ENCODE assay signal across 8 mouse cellular contexts in genomic region chr2:179974651-179975471, GRCm38 (mm10). TPM values are rescaled to one million over a fixed set of nuclear protein-coding genes. Genes with fewer than 3 reads are reported as not detected.
DNase-seq lines count a peak whose midpoint lies in the region; ATAC-seq lines count a peak whose summit lies in the region.

No protein-coding gene starts in this region.

- H3K36me3 ChIP-seq in heart, embryonic 16.5 days (ENCODE audit: control insufficient read depth, insufficient read depth), result no peaks in the 10 kb centered on the region
- H3K36me3 ChIP-seq in macrophage (ENCODE audit: inconsistent target), result no peaks in the 10 kb centered on the region
- no peaks in the 10 kb centered on the region for H3K36me3 ChIP-seq in splenic B cell, adult 2 months (ENCODE audit: control insufficient read depth, insufficient read depth, low read length, poor library complexity, severe bottlenecking)

- no peaks in the 10 kb centered on the region for H3K9me3 ChIP-seq in heart, embryonic 16.5 days (replicated peaks; ENCODE audit: control insufficient read depth, low read length)

- H3K4me1 ChIP-seq in heart, embryonic 16.5 days (ENCODE audit: control insufficient read depth, insufficient read depth, low read length), result peaks cover 55% of the 10 kb centered on the region

- peak overlapping the region; percentile 90 for H3K9ac ChIP-seq in heart, embryonic 16.5 days (ENCODE audit: low read length)

- H3K79me2 ChIP-seq in macrophage (ENCODE audit: inconsistent target), result peaks cover 53% of the 10 kb centered on the region

- 4% methylated on average over 40 of the region's 45 CpGs for WGBS in heart, embryonic 16.5 days
- WGBS in macrophage (ENCODE audit: missing documents), result 20% methylated on average over 45 of the region's 45 CpGs

- no peak for ATAC-seq in heart, embryonic 16.5 days (replicated peaks; ENCODE audit: extremely low read depth, insufficient read depth, low FRiP score)
- ATAC-seq in monocyte, adult 5-6 weeks (replicated peaks; ENCODE audit: insufficient number of reproducible peaks, low FRiP score, low TSS enrichment, poor library complexity, severe bottlenecking), result no peak

- no peak overlapping the region for H3K27ac ChIP-seq in heart, embryonic 16.5 days (ENCODE audit: low read length)
- H3K27ac ChIP-seq in macrophage, result no peak overlapping the region

- H3K4me2 ChIP-seq in heart, embryonic 16.5 days (ENCODE audit: low read depth, low read length), result peak overlapping the region; percentile 97

- intact Hi-C loops in left cerebral cortex, postnatal 4 days (cut with DNase I), result loop anchor here (5.0 kb wide), 2 partner anchors 58 to 67 kb away; partner anchors contain the start of genes Psma7 and Ss18l1

- no peaks in the 10 kb centered on the region for H3K27me3 ChIP-seq in heart, embryonic 16.5 days (ENCODE audit: control insufficient read depth, insufficient read depth, low read length)
- H3K27me3 ChIP-seq in splenic B cell, adult 2 months (ENCODE audit: control insufficient read depth, insufficient read depth, low read length, poor library complexity, severe bottlenecking), result no peaks in the 10 kb centered on the region

- peak; percentile 32 for DNase-seq in left cerebral cortex, postnatal 4 days
- DNase-seq in left cerebral cortex, adult 8-10 months (ENCODE audit: low spot score in 2 of 2), result no peak
- DNase-seq in cerebellum, postnatal 25 days, result peak; percentile 59 to 63
- peak; percentile 58 to 80 for DNase-seq in kidney, postnatal 25 days
- DNase-seq in splenic B cell, adult 2 months (ENCODE audit: low read depth, low spot score), result peak; percentile 21

- H3K4me3 ChIP-seq in heart, embryonic 16.5 days (ENCODE audit: low read length), result peak overlapping the region; percentile 83
- peak overlapping the region; percentile 3; the same call in 1 of the 2 replicates for H3K4me3 ChIP-seq in macrophage (ENCODE audit: inconsistent target)

RNA-seq across cellular contexts. Expression of gene Taf4, which starts 1.6 kb away (rescaled TPM):
- total RNA-seq in left cerebral cortex, postnatal 4 days (2021), result 10 to 100 TPM; 24.5 to 27.9 TPM
- 10 to 100 TPM; 21.2 to 28.4 (median 24.7) TPM for total RNA-seq in left cerebral cortex, adult 8-10 months (2022)
- 2.1 TPM in 2 replicates for polyA plus RNA-seq in heart, embryonic 16.5 days (2015; fragmentation: Nextera tagmentation; extraction: Ambion mirVana)
- 10 to 100 TPM in 25 of 26 experiments, 1 to 10 TPM in 1; 9.2 to 64.5 (median 41.5) TPM for total RNA-seq in macrophage (2018; cell fraction: chromatin; rRNA removed)
- 10 to 100 TPM; 10.1 to 21.3 (median 17.0) TPM for total RNA-seq in macrophage (2018; cell fraction: cytosol; rRNA removed)
- total RNA-seq in macrophage (2018; cell fraction: nucleus; rRNA removed), result 10 to 100 TPM; 14.9 to 48.5 (median 28.3) TPM
- polyA plus RNA-seq in macrophage (2018), result 10.4 to 14.0 TPM (median 11.8 TPM) in 3 replicates
- total RNA-seq in monocyte, adult 5-6 weeks (2017), result 27.7 to 65.7 TPM (median 39.4 TPM) in 3 replicates

RNA-seq across cellular contexts. Expression of gene Lsm14b, which starts 49.9 kb away (rescaled TPM):
- total RNA-seq in left cerebral cortex, postnatal 4 days (2021), result 100 to 1,000 TPM; 199 to 202 TPM
- 100 to 1,000 TPM in 3 of 4 experiments, 10 to 100 TPM in 1; 99.1 to 113 (median 109) TPM for total RNA-seq in left cerebral cortex, adult 8-10 months (2022)
- polyA plus RNA-seq in heart, embryonic 16.5 days (2015; fragmentation: Nextera tagmentation; extraction: Ambion mirVana), result 4.5 and 6.7 TPM in 2 replicates
- total RNA-seq in macrophage (2018; cell fraction: chromatin; rRNA removed), result 10 to 100 TPM in 15 of 26 experiments, 1 to 10 TPM in 11; 4.2 to 22.7 (median 11.6) TPM
- total RNA-seq in macrophage (2018; cell fraction: cytosol; rRNA removed), result 10 to 100 TPM; 12.1 to 21.9 (median 16.2) TPM
- 10 to 100 TPM in 18 of 26 experiments, 1 to 10 TPM in 8; 7.4 to 23.0 (median 12.9) TPM for total RNA-seq in macrophage (2018; cell fraction: nucleus; rRNA removed)
- 13.6 to 45.7 TPM (median 15.5 TPM) in 3 replicates for polyA plus RNA-seq in macrophage (2018)
- total RNA-seq in monocyte, adult 5-6 weeks (2017), result 38.6 to 53.9 TPM (median 53.4 TPM) in 3 replicates

Comparison
In these comparisons a context has a peak if more than half of its experiments do, and no peak if none do; other contexts are left out.
1. DNase-seq: peak in left cerebral cortex, postnatal 4 days (single experiment), cerebellum, postnatal 25 days (2 of 2), kidney, postnatal 25 days (2 of 2) and splenic B cell, adult 2 months (single experiment); none in left cerebral cortex, adult 8-10 months (0 of 2).